Mouse (Mus musculus): ENCODE measurements at regions not wholly inside any gene's neighbourhood (a gene's known extent, or its start where the extent isn't known, plus 50 kb on each side); places are given as distances from the start of the nearest gene placed in this dataset.

DNA sequence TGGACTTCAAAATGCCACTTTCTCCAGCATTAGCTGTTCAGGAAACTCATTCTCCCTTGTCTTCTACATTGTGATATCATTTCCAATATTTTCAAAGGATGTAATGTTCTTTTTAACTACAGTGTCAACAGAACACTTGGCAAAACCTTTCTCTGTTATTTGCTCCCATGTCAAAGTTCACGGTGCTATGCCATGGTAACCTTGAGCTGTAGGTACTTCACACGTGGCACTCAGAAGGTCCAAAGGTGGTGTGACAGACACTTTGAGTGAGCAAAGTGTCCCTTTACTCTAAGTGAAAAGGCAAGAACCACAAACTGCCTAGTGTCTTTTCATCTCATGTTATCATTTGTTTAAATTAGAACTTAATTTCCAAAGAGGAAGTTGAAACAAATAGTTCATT is 53.3 kb upstream of the Tram2 start:
- no peak for DNase-seq (ENCODE audit: low read depth, low spot score)

DNA sequence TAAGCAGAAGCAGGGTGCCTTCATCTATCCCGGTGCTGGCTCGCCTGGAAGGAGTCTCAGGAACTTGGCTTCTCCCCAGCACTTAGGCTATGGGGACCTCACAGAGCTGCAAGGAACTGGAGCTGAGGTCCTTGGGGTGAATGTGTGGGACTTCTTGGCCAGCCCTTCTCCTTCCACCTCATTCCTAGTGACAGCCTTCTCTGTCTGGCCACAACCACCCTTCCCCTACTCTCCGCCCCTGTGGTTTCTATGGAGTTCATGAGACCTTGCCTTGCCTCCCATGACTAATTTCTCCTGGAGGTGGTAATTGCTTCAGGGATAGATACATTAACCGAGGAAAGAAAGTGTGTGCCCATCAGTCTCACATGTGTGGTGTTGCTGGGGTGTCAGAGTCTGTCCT is 67.9 kb upstream of the Tram2 start:
- DNase-seq (ENCODE audit: low read depth, low spot score): no peak

DNA sequence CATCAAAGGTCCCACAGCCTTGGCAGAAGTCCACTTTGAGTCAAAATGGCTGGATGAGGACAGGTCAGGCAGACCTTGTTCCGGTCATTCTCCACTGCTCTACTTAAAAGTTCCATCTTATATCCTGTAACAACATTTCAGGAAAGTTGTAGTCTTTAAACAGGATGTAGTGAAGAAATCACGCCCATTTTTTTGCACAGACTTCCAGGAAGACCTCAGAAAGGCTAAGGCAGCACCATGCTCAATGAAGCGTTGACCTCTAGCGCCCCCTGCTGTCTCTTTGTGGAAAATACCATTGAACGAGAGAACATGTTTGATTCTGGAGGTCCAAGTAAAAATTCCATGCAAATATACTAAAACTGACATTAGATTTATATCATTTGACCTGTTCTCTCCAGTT is 56.6 kb upstream of the Tmem14a start:
- peak; percentile 63 for DNase-seq (ENCODE audit: low read depth, low spot score)

DNA sequence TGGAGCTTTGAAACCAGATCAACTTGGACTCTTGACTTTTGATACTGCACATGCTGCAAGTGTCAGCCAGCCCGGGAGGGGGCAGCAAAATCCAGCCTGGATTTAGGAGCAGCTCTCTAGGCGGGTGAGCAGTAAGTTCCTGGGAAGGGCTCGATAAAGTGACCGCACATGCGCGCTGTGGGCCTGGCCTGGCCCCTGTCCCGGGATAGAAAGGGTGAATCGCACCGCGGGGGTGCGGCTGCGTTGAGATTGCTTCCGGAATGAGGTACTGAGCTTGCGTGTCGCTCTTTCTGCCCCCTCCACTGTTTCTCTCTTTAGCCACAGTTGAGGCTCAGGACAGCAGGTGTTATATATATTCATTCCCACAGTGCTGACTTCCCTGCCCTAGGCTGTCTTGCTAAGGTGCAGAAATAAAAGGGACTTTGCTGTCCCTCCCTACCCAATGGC is 52.1 kb upstream of the Tmem14a start:
- peak; percentile 61 for DNase-seq (ENCODE audit: low read depth, low spot score)

DNA sequence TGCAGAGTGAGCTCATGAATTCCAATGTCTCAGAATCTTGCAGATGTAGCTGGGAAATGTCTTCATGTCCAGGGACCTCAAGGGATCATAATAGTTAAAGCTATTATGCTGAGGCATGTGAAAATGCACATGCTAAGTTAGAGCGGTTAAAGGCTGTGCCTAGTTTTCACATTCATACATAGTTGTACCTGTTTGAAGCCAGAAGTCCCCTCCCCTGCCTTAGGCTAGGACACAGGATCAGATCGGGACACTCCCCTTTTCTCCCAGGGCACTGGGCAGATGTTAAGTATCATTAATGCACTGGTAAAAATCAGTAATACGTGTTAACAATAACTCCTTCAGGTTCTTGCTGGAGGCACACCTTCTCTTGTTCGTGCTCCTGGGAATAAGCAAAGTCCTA is 51.6 kb upstream of the Tmem14a start:
- DNase-seq (ENCODE audit: low read depth, low spot score): no peak

Measured in retina, postnatal 7 days (tissue).